ENCODE assay signal across 17 mouse cellular contexts in the genomic region with DNA sequence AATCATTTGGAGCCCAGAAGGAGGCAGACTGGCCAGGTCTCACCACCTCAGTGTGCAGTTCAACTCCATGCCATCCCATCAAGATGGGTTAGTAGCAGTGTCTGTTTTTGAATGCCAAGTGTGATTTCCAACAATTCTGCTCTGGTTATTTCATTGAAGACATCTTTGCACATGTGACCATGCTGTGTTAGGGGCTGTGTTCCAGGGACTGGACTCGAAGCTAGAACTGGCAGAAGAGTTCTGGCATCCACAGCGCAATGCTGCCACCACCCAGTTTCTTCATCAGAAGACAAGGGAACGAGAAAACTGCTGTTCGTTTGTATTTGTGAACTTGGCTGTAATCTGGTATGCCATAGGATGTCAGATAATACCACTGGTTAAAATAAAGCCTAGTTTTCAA.
"Had no signal": no experiment of that assay in that cellular context is flagged by ENCODE, and none has a peak within 500 bp of the region (broad histone marks: within the 10 kb centered on the region; RNA-seq: fewer than 3 reads in every experiment).

No protein-coding gene starts in this region.

- ATAC-seq: liver, embryonic 12.5 days; liver, postnatal 0 days; lung, postnatal 0 days; midbrain, embryonic 13.5 days; midbrain, embryonic 15.5 days; midbrain, embryonic 16.5 days had no signal

- DNase-seq: left cerebral cortex, postnatal 4 days; liver; liver, embryonic 13.5 days; liver, postnatal 0 days; lung, adult 18-20 months; lung, adult 2 months; lung, embryonic 14.5 days; lung, postnatal 10 days; lung, postnatal 14 days; lung, postnatal 36 days; lung, postnatal 4 days; midbrain, embryonic 14.5 days had no signal
